Mouse (Mus musculus) CD4-positive, CD25-positive, alpha-beta regulatory T cell, adult 4 months (primary cell): ENCODE data around the gene Manbal. TPM values are rescaled to one million over a fixed set of nuclear protein-coding genes. Genes with fewer than 3 reads are reported as not detected.
"Not testable (repeated sequence)": the region's sequence is repeated elsewhere in the genome, so short reads cannot be mapped to it uniquely, and the experiment has no call there.

Experiments
- ATAC-seq: one replicate; pipeline ENCODE4 v1.8.0; 2017
- polyA plus RNA-seq, 2 experiments: library from polyadenylated mRNA; unstranded; fragments of 100-300 nt; shearing (Covaris generic); gene quantifications; one replicate each; pipeline ENCODE4 v1.2.1; 2017

Gene Manbal
- polyA plus RNA-seq, 2 experiments from 2014 or later, result 41.4 to 59.3 TPM

- peak; percentile 32 for ATAC-seq
Measured at GRCm38 (mm10) chr2:157367991-157368390, 597 bp downstream of the Manbal start.

DNA sequence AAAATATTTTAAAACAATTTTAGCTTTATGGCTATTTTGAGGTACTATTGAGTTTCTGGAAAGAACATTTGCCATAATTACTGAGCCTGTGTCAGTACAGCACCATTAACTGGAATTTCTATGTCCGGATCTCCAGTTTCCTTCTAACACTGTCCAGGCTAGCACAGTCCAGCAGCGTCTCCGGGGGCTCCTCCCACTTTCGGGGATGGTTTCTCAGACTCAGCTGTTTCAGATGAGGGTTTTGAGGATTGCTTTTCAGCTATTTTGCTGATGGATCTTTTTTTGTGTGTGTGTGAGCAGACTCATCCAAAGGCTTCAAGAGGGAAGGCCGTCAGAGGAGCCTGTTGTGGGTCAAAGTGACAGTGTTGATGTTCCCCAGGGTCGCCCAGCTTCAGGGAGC is 4.3 kb downstream of the Manbal start:
- no peak for ATAC-seq

DNA sequence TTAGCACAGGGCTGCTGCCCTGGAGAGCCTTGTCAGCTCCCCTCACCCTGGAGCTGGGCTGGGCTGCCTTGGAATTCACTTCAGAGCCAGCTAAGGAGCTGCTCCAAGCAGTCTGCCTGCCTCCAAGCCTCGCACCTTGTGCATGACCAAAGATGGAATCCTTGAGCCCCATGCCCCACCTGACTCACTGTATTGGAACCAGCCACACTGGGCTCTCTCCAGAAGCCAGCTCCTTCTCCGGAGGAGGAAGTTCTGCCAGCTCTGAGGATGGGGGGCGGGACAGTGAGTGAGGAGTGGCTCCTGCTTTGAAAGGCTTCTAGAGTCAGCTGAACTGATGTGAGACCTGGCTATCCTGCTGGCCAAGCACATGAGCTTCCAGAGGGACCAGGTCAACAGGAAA is 6.3 kb downstream of the Manbal start:
- ATAC-seq, result no peak

DNA sequence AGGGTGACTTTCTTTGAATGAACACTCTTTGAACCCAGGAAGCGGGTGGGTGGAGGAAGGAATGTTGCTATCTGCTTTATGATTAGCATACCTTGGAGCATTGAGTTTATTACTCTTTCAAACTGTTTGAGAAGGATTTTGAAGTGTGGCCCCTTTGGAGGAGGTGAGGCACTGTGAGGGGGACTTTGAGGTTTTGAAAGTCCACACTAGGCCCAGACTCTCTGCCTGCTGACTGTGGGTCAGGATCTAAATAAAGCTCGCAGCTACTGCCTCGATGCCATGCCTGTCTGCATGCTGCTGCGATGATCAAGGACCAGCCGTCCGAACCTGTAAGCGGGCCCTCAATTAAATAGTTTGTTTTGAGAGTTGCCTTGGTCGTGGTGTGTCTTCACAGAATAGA is 7.7 kb downstream of the Manbal start:
- no peak for ATAC-seq

GRCm38 (mm10) chr2:157375794-157376757 is 8.7 kb downstream of the Manbal start:
- ATAC-seq, result no peak

DNA sequence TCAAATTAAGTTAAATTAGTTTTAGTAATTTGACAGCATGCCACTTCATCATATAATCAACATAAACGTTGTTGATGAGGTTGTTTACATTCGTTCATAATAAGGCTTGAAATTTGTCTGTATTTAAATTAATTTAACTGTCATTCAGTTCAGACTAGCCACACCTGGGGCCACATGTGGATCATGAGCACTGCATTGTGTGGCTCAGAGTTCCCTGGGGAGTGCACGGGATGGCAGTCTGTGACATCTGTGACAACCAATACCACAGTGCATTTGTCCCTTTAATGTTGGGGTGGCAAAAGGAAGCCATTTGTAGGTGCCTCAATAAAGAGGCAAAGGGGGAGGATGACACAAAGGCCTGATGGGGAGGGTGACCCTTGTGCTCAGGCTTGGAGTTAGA is 9.6 kb downstream of the Manbal start:
- ATAC-seq, result no peak

GRCm38 (mm10) chr2:157384836-157385235 is 17.4 kb downstream of the Manbal start:
- no peak for ATAC-seq

DNA sequence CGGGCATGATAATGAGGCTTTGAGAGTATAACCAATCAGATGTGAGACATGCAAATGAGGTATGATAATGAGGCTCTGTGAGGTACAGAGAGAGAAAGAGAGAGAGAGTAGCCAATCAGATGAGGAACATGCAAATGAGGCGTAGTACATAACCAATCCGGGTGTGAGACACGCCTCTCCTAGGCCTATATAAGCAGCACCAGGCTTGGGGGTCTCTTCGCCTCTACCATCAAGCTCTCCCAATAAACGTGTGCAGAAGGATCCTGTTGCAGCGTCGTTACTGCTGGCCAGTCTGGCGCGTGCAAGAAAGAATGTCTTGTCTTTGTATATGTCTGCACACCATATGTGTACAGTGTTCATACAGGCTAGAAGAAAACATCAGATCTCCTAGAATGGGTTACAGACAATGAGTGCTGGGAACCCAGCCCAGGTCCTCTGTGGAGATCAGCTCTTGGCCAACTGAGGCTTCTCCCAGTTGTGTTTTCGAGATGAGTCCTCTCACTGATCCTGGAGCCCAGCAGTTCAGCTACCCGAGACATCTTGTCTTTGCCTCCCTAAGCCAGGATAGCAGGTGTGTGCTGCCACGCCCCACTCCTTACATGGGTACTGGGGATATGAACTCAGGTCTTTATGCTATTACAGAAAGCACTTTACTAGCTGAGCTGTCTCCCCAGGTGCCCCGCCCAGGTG is 21.7 kb downstream of the Manbal start:
- ATAC-seq, result not testable (repeated sequence)

- ATAC-seq, result no peak
Measured at GRCm38 (mm10) chr2:157389591-157389921, 22.2 kb downstream of the Manbal start.

- ATAC-seq, result no peak
Measured at GRCm38 (mm10) chr2:157392331-157392730, 24.9 kb downstream of the Manbal start.

- no peak for ATAC-seq
Measured at GRCm38 (mm10) chr2:157393549-157393948, 26.2 kb downstream of the Manbal start.

DNA sequence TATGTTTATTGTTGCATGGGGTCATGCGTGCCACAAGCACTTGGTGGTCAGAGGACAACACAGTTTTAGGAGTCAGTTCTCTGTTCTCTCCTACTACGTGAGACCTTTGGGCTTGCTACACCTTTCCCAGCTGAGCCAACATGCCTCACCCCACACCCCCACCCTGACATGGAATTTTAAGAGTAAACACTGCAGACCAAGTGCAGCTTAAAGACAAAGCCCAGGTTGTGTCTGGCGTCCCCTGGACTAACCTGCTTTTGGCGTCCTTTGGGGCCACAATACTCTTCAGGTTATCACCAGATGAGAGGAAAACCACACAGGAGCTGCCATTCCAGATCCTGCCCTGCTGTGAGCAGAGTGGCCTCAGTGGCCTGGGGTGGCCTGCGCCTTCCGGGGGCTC is 27.5 kb downstream of the Manbal start:
- ATAC-seq, result no peak

DNA sequence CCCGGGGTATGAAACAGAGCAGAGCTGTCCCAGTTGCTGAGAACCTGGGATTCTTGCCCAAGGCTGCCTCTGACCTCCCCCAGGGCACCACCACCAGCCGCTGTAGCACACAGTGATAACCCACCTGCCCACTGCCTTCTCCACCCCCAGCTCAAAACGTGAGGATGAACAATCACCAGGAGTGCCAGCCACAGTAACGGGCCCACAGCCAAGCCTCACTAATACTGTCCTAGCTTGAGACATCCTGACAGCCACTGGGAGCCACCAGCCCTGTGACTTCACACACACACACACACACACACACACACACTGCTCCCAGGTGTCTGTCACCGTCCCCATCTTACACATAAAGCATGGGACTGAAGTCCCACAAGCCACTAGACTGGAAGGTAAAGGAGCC is 28.0 kb downstream of the Manbal start:
- ATAC-seq, result no peak

- no peak for ATAC-seq
Measured at GRCm38 (mm10) chr2:157395960-157396359, 28.6 kb downstream of the Manbal start.

- ATAC-seq, result no peak
Measured at GRCm38 (mm10) chr2:157397376-157397775, 30.0 kb downstream of the Manbal start.

DNA sequence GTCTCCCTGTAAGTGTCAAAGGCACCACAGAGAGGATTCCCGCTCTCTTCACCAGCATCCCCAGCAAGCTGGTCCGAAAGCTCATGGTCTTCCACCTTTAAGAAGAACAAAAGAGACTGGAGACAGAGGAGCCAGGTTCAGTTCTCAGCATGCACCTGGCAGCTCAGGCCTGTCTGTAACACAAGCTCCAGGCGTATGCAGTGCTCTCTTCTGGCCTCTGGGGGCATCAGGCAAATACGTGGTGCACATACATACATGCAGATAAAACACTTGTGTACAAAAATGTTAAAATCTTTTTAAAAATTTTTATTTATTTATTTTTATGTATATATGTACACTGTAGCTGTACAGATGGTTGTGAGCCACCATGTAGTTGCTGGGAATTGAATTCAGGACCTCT is 31.1 kb downstream of the Manbal start:
- ATAC-seq, result no peak

GRCm38 (mm10) chr2:157399797-157400196 is 32.4 kb downstream of the Manbal start:
- no peak for ATAC-seq

- peak; percentile 84 for ATAC-seq
Measured at GRCm38 (mm10) chr2:157400491-157400890, 33.1 kb downstream of the Manbal start.

GRCm38 (mm10) chr2:157401261-157401660 is 33.9 kb downstream of the Manbal start:
- ATAC-seq, result peak; percentile 79

DNA sequence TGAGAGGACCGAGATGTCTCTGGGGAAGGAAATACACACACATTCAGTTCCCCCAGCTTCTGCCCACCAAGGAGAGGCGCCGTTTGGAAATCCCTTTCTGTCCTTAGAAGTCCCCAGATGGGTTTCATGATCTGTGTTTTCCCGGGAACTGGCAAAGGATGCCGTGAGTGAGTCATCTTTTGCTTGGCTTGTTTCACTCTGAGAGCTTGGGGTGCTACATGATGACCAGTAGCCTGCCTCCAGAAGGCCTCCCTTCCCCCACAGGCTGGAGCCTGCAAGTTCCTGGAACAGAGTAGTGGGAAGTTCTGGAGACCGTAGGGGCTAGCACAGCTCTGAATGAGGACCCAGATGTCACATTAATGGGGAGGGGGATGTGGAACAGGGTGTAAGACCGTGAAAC is 40.2 kb downstream of the Manbal start:
- ATAC-seq, result no peak

DNA sequence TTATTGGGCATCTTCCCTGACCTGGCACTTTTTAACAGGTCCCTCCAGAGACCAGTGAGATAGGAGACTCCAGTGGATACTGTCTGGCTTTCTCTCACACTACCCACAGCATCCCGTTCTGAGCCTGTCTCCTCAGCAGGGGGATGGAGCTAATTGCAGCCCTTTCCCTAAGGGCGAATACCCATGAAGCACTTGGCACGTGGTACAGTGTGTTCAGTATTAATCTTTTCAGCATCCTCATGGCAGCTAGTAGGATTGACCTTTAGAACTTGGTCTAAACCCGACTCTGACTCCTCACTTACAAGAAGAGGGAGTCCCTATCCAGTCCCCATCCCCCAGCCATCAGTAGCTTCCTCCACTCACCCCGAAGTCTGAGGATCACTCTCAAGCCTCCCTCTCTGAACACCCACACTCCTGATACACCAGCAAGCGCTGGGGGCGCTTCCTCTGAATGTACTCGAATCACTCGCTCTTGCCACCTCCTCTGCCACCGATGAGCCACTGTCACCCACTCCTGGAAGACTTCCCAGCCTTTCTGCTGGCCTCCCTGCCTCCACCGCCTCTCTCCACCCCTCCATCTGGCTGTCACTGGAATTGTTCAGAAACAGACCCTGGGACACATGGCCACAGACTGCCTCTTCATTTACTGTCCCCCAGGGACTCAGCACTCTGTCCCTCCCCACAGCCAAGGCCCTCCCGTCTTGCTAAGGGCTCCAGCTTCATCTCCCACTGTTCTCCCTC is 42.6 kb downstream of the Manbal start:
- ATAC-seq, result no peak

DNA sequence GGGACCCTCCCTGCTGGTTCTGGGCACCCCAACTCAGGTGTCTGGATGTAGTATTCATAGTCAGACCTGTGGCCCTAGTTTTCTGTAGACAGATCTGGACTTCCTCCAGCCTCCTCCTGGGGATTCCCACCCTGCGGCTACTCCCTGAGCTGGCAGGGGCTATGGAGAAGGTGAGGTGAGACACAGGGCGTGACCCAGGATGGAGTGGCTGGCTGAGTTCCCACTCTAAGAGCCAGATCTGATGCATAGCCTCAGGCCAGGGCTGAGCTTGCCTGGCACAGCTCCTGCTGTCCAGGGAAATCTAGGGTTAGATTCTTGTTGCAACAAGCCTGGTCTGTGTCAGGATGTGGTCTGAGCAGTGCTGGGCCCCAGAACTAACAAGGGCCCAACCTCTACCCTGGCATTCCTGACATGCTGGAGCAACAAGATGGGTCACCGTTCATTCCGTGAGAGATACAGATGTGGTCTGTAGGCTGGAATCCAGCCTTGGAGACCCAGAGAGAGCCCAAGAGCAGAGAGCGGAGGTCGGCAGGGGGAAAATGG is 43.8 kb downstream of the Manbal start:
- no peak for ATAC-seq

DNA sequence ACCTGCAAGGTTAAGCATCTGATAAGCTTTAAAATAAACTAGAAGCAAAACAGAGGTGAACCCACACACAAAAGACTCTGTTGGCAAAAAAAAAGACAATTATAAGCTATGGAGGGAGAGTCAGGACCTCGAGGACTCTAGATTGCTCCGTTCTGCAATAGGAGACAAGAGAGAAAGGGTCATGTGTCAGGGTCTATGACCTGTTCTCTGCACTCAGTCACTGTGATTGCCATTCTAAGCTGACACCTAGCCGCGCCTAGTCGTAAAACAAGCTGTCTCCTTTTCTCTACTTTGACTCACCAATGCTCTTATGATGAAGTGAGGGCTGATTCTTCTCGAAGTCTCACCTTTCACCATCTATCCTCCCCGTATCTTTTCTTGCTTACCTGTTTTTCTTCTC is 45.1 kb downstream of the Manbal start:
- ATAC-seq, result no peak
